Mouse (Mus musculus) A20 (cell line): ENCODE measurements at regions not wholly inside any gene's neighbourhood (a gene's known extent, or its start where the extent isn't known, plus 50 kb on each side); places are given as distances from the start of the nearest gene placed in this dataset.
A peak's percentile ranks its signal among the peaks of the same experiment; 100 is the strongest.

Experiments used
- DNase-seq: peaks from one replicate; pipeline ENCODE4 v3.0.0-alpha.2; 2011; ENCODE audit warnings: low read depth, low spot score

- DNase-seq, result peak; percentile 92
These were observed 77.7 kb upstream of the Tbl1x start for GRCm38 (mm10) chrX:77432846-77433810.

GRCm38 (mm10) chrX:77433811-77434192 is 77.0 kb upstream of the Tbl1x start:
- no peak for DNase-seq

DNA sequence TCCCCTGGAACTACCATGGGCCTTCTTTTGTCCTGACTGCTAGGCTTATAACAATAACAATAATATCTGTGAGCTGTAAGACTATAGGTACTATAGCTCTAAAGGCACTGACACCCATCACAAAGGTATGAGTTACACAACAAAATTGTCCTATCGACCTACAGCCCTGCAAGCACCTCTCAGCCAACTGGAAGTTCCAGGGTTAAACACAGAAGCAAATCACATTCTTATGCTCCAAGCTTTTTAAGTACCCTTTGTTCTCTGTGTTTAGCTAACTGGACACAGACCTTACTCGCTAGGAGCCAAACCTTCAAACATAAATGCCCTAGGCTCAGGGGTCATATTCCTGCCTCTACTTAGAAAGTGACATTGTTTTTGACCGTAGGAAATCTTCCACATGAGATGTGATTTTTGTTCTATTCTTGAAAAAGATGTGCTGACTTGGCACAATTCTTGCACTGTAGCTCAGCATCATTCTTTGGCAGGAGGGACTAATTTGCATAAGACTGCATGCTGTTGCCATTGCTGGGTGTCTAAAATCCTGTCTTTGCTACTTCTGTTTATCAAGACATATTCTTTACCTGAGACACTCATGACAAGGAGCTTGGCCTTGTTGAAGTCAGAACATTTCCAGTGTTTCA is 66.8 kb upstream of the Tbl1x start:
- no peak for DNase-seq

DNA sequence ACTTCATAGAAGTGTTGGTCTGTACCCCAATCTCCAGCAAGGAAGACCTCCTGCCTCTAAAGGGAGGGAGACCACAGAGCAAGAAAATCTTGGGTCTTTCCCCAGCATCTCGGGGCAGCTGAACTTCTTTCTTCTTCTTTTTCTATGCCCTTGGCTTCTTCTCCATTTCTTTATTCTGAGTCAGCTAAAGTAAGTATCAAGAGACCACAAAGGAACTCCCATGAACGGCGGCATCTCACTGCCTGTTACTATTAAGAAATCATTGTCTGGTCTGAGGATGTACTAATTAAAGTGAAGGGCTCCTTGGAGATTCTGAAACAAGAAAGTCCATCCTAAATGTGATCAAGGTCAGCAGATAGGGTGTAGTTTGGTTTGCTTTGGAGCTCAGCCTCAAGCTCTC is 64.1 kb upstream of the Tbl1x start:
- no peak for DNase-seq

DNA sequence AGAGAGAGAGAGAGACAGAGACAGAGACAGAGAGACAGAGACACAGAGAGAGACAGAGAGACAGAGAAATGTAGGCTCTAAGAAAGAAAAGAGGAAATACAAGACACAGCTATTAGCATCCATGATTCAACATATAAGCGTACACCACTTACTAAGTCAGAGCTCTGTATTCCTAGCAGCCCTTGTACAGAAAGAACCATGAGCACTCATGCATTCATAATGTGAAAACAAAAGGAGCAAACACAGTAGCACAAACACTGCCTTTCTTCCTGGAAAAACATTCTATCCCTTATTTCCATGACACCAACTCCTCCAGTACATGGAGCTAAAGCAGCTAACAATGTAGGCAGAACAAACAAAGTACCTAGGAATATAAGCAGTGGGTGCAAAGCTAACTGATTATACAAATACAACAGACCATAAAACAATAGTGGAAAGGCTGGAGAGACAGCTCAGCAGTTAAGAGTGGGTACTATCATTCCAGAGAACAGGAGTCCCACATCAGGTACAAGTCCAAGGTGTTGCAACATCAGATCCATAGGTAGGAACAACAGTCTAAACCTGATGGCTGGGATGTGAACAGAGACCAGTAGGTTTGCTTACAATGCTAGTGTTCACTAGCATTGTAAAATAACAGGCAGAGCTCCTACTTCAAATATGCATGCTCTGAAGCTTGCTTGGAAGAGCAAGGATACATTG is 58.7 kb upstream of the Tbl1x start:
- DNase-seq, result no peak
